Mouse (Mus musculus) spleen, adult 2 months (tissue): Measurements from ENCODE around the gene Zcwpw1. TPM values are rescaled to one million over a fixed set of nuclear protein-coding genes. Genes with fewer than 3 reads are reported as not detected.
A peak's percentile ranks its signal among the peaks of the same experiment; 100 is the strongest.

Experiments used
- DNase-seq, 2 experiments: peaks; one replicate each; pipeline versions ENCODE4 v3.0.0 to v3.0.0-alpha.2; 2012 to 2021; ENCODE audit warnings: low spot score in 2 of 2, low read depth in 1 of 2
- H3K27ac ChIP-seq: fragments of 200-500 bp; 2 replicates; pipeline ENCODE4 v1.5.1; 2012; ENCODE audit warnings: low read length, inconsistent platforms; ENCODE audit not compliant: insufficient read depth
- H3K27me3 ChIP-seq: fragments of 200-500 bp; 2 replicates; pipeline ENCODE4 v1.6.1; 2012; ENCODE audit warnings: mild to moderate bottlenecking, moderate library complexity, low read length, inconsistent platforms; ENCODE audit not compliant: control insufficient read depth, insufficient read depth
- H3K36me3 ChIP-seq: fragments of 200-500 bp; 2 replicates; pipeline ENCODE4 v1.6.1; 2012; ENCODE audit warnings: mild to moderate bottlenecking, low read length, inconsistent platforms; ENCODE audit not compliant: control insufficient read depth, insufficient read depth
- H3K4me1 ChIP-seq: fragments of 200-500 bp; 2 replicates; pipeline ENCODE4 v1.6.1; 2011; ENCODE audit warnings: inconsistent platforms; ENCODE audit not compliant: control insufficient read depth, insufficient read depth, insufficient read length
- H3K4me3 ChIP-seq: fragments of 200-500 bp; 2 replicates; pipeline ENCODE4 v1.5.1; 2011; ENCODE audit warnings: mild to moderate bottlenecking, inconsistent platforms; ENCODE audit not compliant: insufficient read depth, insufficient read length; ENCODE audit errors: extremely low read depth
- CTCF ChIP-seq: fragments of 200-500 bp; IDR thresholded peaks from 2 replicates; pipeline ENCODE4 v1.5.1; 2011; ENCODE audit warnings: mild to moderate bottlenecking, inconsistent platforms; ENCODE audit not compliant: insufficient read depth, insufficient read length, insufficient replicate concordance; ENCODE audit errors: extremely low read depth
- POLR2A ChIP-seq: fragments of 200-500 bp; IDR thresholded peaks from 2 replicates; pipeline ENCODE4 v1.6.1; 2011; ENCODE audit warnings: low read depth, low read length, inconsistent platforms
- WGBS: fragments of 180-500 bp; shearing (Covaris S2); methylation state at CpG from one replicate; pipeline ENCODE4 v1.1.7; 2018; 5-methylcytosine and 5-hydroxymethylcytosine counted together
- polyA plus RNA-seq: library from polyadenylated mRNA; depleted of rRNA; stranded (reverse); fragments of >200 nt; gene quantifications from 2 replicates; pipeline ENCODE4 v1.2.3, GENCODE M21; 2012

The Zcwpw1 gene
- polyA plus RNA-seq, 1 experiment = 1.6 TPM

- TF ChIP-seq POLR2A (no peak), CTCF (no peak)
- DNase-seq = no peak
- 87% methylated on average over 5 of the region's 5 CpGs for WGBS
- H3K27ac ChIP-seq = no peak overlapping the region
- H3K36me3 ChIP-seq = peaks cover 51% of the 10 kb centered on the region
- H3K4me3 ChIP-seq = no peak overlapping the region
- peaks cover 2% of the 10 kb centered on the region; the same call in 1 of the 2 replicates for H3K4me1 ChIP-seq
- H3K27me3 ChIP-seq = no peaks in the 10 kb centered on the region
These were observed 32.2 kb upstream of the Zcwpw1 start for GRCm38 (mm10) chr5:137755425-137755824.

- 72% methylated on average over 3 of the region's 3 CpGs for WGBS
- Histone ChIP-seq H3K27ac (no peak overlapping the region), H3K27me3 (no peaks in the 10 kb centered on the region), H3K36me3 (peaks cover 49% of the 10 kb centered on the region), H3K4me3 (no peak overlapping the region), H3K4me1 (peaks cover 2% of the 10 kb centered on the region; the same call in 1 of the 2 replicates)
- TF ChIP-seq POLR2A (no peak), CTCF (no peak)
- DNase-seq = no peak
These were observed 31.5 kb upstream of the Zcwpw1 start for GRCm38 (mm10) chr5:137756106-137756505.

DNA sequence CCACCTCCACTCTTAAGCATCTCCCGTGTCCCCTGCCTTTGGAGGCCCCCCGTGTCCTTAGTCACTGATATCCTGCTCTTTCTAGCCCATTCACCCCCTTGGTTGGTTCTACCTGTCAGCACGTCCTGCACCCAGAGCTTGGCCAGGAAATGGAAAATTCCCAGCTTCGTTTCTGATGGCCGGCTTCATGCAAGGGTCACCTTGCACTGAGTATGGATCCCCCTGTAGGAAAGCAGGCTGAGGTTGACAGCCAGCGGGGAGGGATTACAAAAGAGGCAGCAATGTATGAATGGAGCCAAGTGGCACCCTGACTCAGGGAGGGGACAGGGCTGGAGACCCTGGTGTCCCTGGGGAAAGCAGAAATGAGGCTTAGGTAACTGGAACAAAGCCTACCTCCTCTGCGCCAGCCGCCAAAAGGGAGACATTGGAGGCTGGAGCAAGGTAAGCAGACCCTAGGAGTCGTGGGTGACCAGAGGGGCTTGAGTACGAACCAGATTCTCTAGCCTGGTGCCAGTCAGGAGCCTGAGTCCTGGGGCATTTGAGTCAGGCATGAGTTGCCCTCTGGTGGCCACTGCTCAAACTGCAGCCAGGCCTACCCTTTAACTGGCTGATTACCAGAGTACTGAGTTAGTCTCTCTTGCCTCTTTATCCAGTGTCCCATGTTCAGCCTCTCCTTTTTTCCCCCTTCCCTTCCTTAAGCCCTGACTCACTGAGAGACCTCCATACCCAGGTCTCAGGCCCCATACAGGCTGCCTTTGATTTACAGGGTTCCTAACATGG lies 30.5 kb upstream of the Zcwpw1 start:
- Histone ChIP-seq H3K4me1 (peaks cover 2% of the 10 kb centered on the region; the same call in 1 of the 2 replicates), H3K27me3 (no peaks in the 10 kb centered on the region), H3K36me3 (peaks cover 42% of the 10 kb centered on the region), H3K4me3 (no peak overlapping the region), H3K27ac (no peak overlapping the region)
- 59% methylated on average over 10 of the region's 10 CpGs for WGBS
- peak; percentile 65 to 84 for DNase-seq
- TF ChIP-seq CTCF (peak; percentile 94; the same call in 1 of the 2 replicates), POLR2A (no peak)

DNA sequence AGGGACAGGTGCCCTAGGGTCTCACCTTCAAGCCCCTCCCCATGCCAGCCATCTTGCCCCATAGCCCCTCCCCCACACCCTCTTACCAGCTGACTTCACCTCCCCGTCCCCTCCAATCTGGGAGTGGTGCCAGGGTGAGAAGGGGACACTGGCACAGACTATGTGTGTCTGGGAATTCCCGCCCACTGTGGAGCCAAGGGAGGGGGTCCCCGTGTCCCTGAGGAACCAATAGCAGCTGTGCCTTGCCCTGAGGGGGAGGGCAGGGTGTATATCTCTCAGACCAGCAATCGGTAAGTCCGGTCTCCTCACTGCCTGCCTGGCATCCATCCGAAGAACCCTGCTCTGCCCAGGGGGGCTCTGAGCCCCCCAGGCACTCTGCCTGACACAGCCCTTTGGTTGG lies 29.7 kb upstream of the Zcwpw1 start:
- 92% methylated on average over 6 of the region's 6 CpGs for WGBS
- peaks cover 36% of the 10 kb centered on the region for H3K36me3 ChIP-seq
- TF ChIP-seq CTCF (no peak), POLR2A (no peak)
- H3K4me3 ChIP-seq = no peak overlapping the region
- DNase-seq = no peak
- H3K4me1 ChIP-seq = peaks cover 2% of the 10 kb centered on the region; the same call in 1 of the 2 replicates
- H3K27me3 ChIP-seq = no peaks in the 10 kb centered on the region
- H3K27ac ChIP-seq = no peak overlapping the region

DNA sequence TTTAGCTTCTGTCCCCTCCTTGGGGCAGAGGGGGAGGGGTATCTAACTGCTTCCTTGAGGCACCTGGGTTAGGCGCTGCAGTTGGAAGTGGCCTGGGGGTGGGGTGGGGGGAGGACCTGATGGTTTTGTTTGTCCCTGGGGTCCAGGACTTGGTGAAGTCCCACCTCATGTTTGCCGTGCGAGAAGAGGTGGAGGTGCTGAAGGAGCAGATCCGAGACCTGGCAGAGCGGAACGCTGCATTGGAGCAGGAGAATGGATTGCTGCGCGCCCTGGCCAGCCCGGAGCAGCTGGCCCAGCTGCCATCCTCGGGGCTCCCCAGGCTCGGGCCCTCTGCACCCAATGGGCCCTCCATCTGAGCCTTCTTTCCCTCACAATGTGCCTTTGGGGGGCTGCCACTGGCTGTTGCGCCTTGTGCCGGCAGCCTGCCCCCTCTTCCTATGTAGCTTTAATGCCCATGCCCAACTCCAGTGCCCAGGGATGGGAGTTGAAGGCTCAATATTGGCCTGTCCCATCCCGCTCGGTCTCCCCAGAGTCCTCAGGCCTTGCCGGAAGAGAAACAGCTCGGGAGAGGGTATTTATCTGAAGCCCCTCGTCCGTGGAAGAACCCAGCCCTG lies 28.6 kb upstream of the Zcwpw1 start:
- no peak for DNase-seq
- no peak overlapping the region for H3K27ac ChIP-seq
- H3K4me3 ChIP-seq = no peak overlapping the region
- TF ChIP-seq CTCF = no peak
- TF ChIP-seq POLR2A = no peak
- H3K27me3 ChIP-seq = no peaks in the 10 kb centered on the region
- H3K4me1 ChIP-seq = peaks cover 2% of the 10 kb centered on the region; the same call in 1 of the 2 replicates
- WGBS = 93% methylated on average over 19 of the region's 19 CpGs
- H3K36me3 ChIP-seq = peaks cover 27% of the 10 kb centered on the region

GRCm38 (mm10) chr5:137759971-137760412 lies 27.6 kb upstream of the Zcwpw1 start:
- 48% methylated on average over 4 of the region's 4 CpGs for WGBS
- TF ChIP-seq POLR2A (no peak), CTCF (peak; percentile 85; the same call in 1 of the 2 replicates)

More at GRCm38 (mm10) chr5:137759971-137760412, 27.6 kb upstream of the Zcwpw1 start:
- Histone ChIP-seq H3K27me3 (no peaks in the 10 kb centered on the region), H3K36me3 (peaks cover 24% of the 10 kb centered on the region), H3K27ac (no peak overlapping the region), H3K4me1 (peaks cover 2% of the 10 kb centered on the region; the same call in 1 of the 2 replicates), H3K4me3 (no peak overlapping the region)
- DNase-seq = peak; percentile 79 to 82
